Mouse (Mus musculus) megakaryocyte, embryonic 14.5 days (primary cell): ENCODE data around the gene Creb3l4. TPM values are rescaled to one million over a fixed set of nuclear protein-coding genes. Genes with fewer than 3 reads are reported as not detected.

ENCODE experiments used
- H3K27me3 ChIP-seq: replicated peaks from 2 replicates; pipeline ENCODE3; 2012; ENCODE audit warnings: inconsistent platforms
- H3K36me3 ChIP-seq: replicated peaks from 2 replicates; pipeline ENCODE3; 2012; ENCODE audit warnings: low read length, inconsistent platforms, mixed read lengths
- H3K4me1 ChIP-seq: 2 replicates; pipeline ENCODE4 v1.6.1; 2012; ENCODE audit warnings: inconsistent platforms
- H3K4me3 ChIP-seq: replicated peaks from 2 replicates; pipeline ENCODE3; 2012; ENCODE audit warnings: moderate library complexity, mild to moderate bottlenecking, inconsistent platforms
- H3K9me3 ChIP-seq: 2 replicates; pipeline ENCODE4 v1.6.1; 2012; ENCODE audit warnings: inconsistent platforms
- FLI1 ChIP-seq: IDR thresholded peaks from 2 replicates; pipeline ENCODE4 v1.6.1; 2012; ENCODE audit warnings: low read length, inconsistent platforms, mixed read lengths
- GATA1 ChIP-seq: IDR thresholded peaks from 3 replicates; pipeline ENCODE4 v1.6.1; 2012; ENCODE audit warnings: mixed read lengths, low read length, inconsistent platforms, borderline replicate concordance
- polyA plus RNA-seq: library from polyadenylated mRNA; stranded (reverse); fragments of >175 nt; gene quantifications from 2 replicates; pipeline ENCODE4 v1.2.3, GENCODE M21; 2012; ENCODE audit warnings: low replicate concordance; ENCODE audit not compliant: insufficient read depth

The Creb3l4 gene
- polyA plus RNA-seq, 1 experiment = 0.07 TPM

GRCm38 (mm10) chr3:90211475-90212398 lies 31.6 kb downstream of the Creb3l4 start:
- H3K9me3 ChIP-seq = no peaks in the 10 kb centered on the region
- H3K4me1 ChIP-seq = peaks cover 45% of the 10 kb centered on the region
- no peaks in the 10 kb centered on the region for H3K27me3 ChIP-seq
- H3K4me3 ChIP-seq = peak overlapping the region; percentile 97
- peaks cover 53% of the 10 kb centered on the region for H3K36me3 ChIP-seq
- TF ChIP-seq GATA1 (no peak), FLI1 (no peak)

GRCm38 (mm10) chr3:90209908-90210566 lies 33.3 kb downstream of the Creb3l4 start:
- Histone ChIP-seq H3K4me1 (peaks cover 38% of the 10 kb centered on the region), H3K4me3 (no peak overlapping the region), H3K36me3 (peaks cover 55% of the 10 kb centered on the region), H3K9me3 (no peaks in the 10 kb centered on the region), H3K27me3 (no peaks in the 10 kb centered on the region)
- TF ChIP-seq GATA1 (no peak), FLI1 (no peak)

GRCm38 (mm10) chr3:90208662-90209061 lies 34.6 kb downstream of the Creb3l4 start:
- Histone ChIP-seq H3K27me3 (no peaks in the 10 kb centered on the region), H3K36me3 (peaks cover 55% of the 10 kb centered on the region), H3K4me1 (peaks cover 31% of the 10 kb centered on the region), H3K9me3 (no peaks in the 10 kb centered on the region), H3K4me3 (no peak overlapping the region)
- TF ChIP-seq GATA1 (no peak), FLI1 (no peak)

- TF ChIP-seq FLI1 (no peak), GATA1 (no peak)
- H3K4me1 ChIP-seq = peaks cover 10% of the 10 kb centered on the region
- no peaks in the 10 kb centered on the region for H3K9me3 ChIP-seq
- H3K4me3 ChIP-seq = no peak overlapping the region
- H3K36me3 ChIP-seq = peaks cover 25% of the 10 kb centered on the region
- H3K27me3 ChIP-seq = no peaks in the 10 kb centered on the region
These were observed 38.7 kb downstream of the Creb3l4 start for GRCm38 (mm10) chr3:90204582-90204981.

- Histone ChIP-seq H3K27me3 (no peaks in the 10 kb centered on the region), H3K4me3 (no peak overlapping the region), H3K36me3 (peaks cover 16% of the 10 kb centered on the region), H3K4me1 (peaks cover 8% of the 10 kb centered on the region), H3K9me3 (no peaks in the 10 kb centered on the region)
- TF ChIP-seq FLI1 (no peak), GATA1 (no peak)
These were observed 39.7 kb downstream of the Creb3l4 start for GRCm38 (mm10) chr3:90203619-90204018.

GRCm38 (mm10) chr3:90202884-90203283 lies 40.4 kb downstream of the Creb3l4 start:
- Histone ChIP-seq H3K27me3 (no peaks in the 10 kb centered on the region), H3K4me3 (no peak overlapping the region), H3K4me1 (peaks cover 7% of the 10 kb centered on the region), H3K36me3 (peaks cover 8% of the 10 kb centered on the region), H3K9me3 (no peaks in the 10 kb centered on the region)
- no peak for TF ChIP-seq GATA1
- TF ChIP-seq FLI1 = no peak

GRCm38 (mm10) chr3:90197548-90197947 lies 45.8 kb downstream of the Creb3l4 start:
- peaks cover 3% of the 10 kb centered on the region for H3K27me3 ChIP-seq
- no peaks in the 10 kb centered on the region for H3K4me1 ChIP-seq
- no peaks in the 10 kb centered on the region for H3K9me3 ChIP-seq
- no peaks in the 10 kb centered on the region for H3K36me3 ChIP-seq
- no peak for TF ChIP-seq FLI1
- no peak for TF ChIP-seq GATA1
- H3K4me3 ChIP-seq = no peak overlapping the region

- TF ChIP-seq GATA1 (no peak), FLI1 (no peak)
- Histone ChIP-seq H3K4me1 (no peaks in the 10 kb centered on the region), H3K4me3 (no peak overlapping the region), H3K36me3 (no peaks in the 10 kb centered on the region), H3K27me3 (peaks cover 3% of the 10 kb centered on the region), H3K9me3 (no peaks in the 10 kb centered on the region)
These were observed 47.7 kb downstream of the Creb3l4 start for GRCm38 (mm10) chr3:90195644-90196043.

- Histone ChIP-seq H3K9me3 (no peaks in the 10 kb centered on the region), H3K4me3 (no peak overlapping the region), H3K36me3 (no peaks in the 10 kb centered on the region), H3K27me3 (peaks cover 3% of the 10 kb centered on the region), H3K4me1 (no peaks in the 10 kb centered on the region)
- TF ChIP-seq FLI1 (no peak), GATA1 (no peak)
These were observed 48.6 kb downstream of the Creb3l4 start for GRCm38 (mm10) chr3:90194759-90195158.
